Mouse (Mus musculus): Measurements from ENCODE around the gene Lmx1b. TPM values are rescaled to one million over a fixed set of nuclear protein-coding genes. Genes with fewer than 3 reads are reported as not detected.

The Lmx1b gene
- polyA plus RNA-seq, 1 experiment from 2014 or later, result 0.06 TPM

DNA sequence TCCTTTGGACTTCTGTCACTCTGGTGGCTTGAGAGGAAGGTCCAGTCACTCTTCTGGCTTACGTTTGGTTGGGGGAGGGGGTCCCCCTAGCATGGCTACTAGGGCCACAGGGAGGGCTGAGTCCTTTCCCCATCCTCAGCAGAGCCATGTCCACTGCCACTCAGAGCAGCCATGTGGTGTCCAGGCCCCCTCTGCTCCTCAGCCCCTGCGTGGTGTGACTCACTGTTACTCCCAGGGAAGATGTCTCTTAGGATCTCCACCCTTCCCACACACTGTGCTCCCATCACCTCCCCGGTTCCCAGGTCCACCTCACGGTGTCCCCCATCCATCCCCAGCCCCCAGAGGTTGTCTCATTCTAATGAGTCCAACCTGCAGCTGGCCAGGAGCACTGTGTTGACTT is 24.4 kb upstream of the Lmx1b start:
- no peak for ATAC-seq (replicated peaks)
- 80% methylated on average over 4 of the region's 4 CpGs for WGBS

DNA sequence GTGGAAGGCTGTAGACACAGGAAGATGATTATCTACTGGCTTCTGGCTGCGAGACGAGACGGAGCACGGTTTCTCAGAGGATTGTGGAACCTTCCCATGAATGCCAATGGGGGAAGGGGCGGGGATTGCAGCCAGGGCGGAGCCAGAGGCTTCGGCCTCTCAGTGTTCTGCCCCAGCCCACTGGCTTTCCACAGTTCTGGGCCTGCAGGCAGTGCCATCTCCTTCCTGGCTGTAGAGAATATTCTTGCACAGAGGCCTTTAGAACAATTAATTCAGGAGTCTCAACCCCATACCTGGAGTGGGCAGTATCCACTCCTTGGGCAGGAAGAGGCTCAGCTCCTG is 18.9 kb upstream of the Lmx1b start:
- 1% methylated on average over 7 of the region's 7 CpGs for WGBS
- Histone ChIP-seq H3K27me3 (no peaks in the 10 kb centered on the region), H3K9me3 (no peaks in the 10 kb centered on the region), H3K4me3 (no peak overlapping the region), H3K36me3 (no peaks in the 10 kb centered on the region), H3K4me1 (peaks cover 4% of the 10 kb centered on the region), H3K27ac (replicated peaks) (no peak overlapping the region), H3K9ac (replicated peaks) (no peak overlapping the region), H3K4me2 (replicated peaks) (peak overlapping the region; percentile 19; the same call in 1 of the 2 replicates)
- no peak for ATAC-seq (replicated peaks)

More for the DNA sequence above, 24.4 kb upstream of the Lmx1b start:
- no peak overlapping the region for H3K4me3 ChIP-seq
- H3K9ac ChIP-seq (replicated peaks), result no peak overlapping the region
- no peaks in the 10 kb centered on the region for H3K27me3 ChIP-seq
- H3K9me3 ChIP-seq, result no peaks in the 10 kb centered on the region
- H3K27ac ChIP-seq (replicated peaks), result no peak overlapping the region
- no peak overlapping the region for H3K4me2 ChIP-seq (replicated peaks)
- H3K4me1 ChIP-seq, result peaks cover 14% of the 10 kb centered on the region; the same call in 1 of the 2 replicates
- H3K36me3 ChIP-seq, result no peaks in the 10 kb centered on the region

DNA sequence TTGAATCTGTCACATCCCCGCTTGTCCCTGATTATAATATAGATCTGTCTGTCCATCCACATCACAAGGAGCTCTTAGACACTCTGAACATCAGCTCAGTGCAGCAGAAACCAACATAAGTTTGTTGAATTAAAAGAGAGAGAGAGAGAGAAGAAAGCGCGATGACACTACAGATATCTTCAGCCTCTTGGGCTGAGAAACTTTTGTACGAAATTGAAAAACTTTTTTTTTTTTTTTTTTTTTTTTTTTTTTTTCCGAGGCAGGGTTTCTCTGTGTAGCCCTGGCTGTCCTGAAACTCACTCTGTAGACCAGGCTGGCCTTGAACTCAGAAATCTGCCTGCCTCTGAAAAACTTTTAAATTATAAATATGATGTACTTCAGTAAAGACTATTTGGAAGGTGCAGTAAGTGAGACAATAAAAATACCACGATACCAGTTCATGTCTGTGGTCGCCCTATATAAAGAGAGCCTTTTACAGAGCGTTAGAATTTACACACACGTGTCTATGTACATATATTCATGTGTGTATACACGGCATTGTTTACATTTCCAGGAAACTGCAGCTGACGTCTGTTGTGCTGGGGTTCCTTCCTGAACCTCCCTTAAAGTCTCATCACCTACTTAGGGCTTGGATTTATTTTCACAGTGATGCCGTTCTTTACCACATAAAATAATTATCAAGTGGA is 18.4 kb upstream of the Lmx1b start:
- Histone ChIP-seq H3K9ac (replicated peaks) (no peak overlapping the region), H3K36me3 (no peaks in the 10 kb centered on the region), H3K27me3 (no peaks in the 10 kb centered on the region), H3K4me1 (peaks cover 4% of the 10 kb centered on the region), H3K9me3 (no peaks in the 10 kb centered on the region), H3K27ac (replicated peaks) (no peak overlapping the region), H3K4me2 (replicated peaks) (peak overlapping the region; percentile 19; the same call in 1 of the 2 replicates), H3K4me3 (no peak overlapping the region)
- 46% methylated on average over 12 of the region's 12 CpGs for WGBS
- ATAC-seq (replicated peaks), result no peak

DNA sequence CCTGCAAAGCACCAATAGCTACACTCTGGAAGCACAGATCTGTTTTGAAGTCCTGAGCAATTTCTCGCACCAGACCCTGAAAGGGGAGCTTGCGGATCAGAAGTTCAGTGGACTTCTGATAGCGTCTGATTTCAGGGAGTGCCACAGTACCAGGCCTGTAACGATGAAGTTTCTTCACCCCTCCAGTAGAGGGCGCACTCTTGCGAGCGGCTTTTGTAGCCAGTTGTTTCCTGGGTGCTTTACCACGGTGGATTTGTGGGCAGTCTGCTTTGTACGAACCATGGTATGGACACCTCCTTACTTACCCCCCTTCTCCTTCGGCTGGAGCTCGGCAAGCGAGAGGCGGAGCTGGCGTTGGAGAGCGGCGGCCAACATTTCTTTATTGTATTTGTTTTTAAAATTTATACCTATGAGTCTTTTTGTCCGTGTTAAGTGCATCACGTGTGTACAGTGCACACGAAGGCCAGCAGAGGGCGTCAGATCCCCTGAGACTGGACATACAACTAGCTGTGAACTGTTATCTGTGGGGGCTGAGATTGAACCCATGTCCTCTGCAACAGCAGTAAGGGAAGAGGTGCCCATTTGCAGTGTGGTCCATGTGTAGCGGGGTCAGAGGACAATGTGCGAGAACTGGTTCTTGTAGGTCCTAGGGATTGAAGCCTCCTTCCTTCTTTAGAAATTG is 12.3 kb upstream of the Lmx1b start:
- peaks cover 20% of the 10 kb centered on the region for H3K27me3 ChIP-seq
- ATAC-seq (replicated peaks), result no peak
- H3K27ac ChIP-seq (replicated peaks), result no peak overlapping the region
- H3K9ac ChIP-seq (replicated peaks), result no peak overlapping the region
- no peaks in the 10 kb centered on the region for H3K36me3 ChIP-seq
- no peak overlapping the region for H3K4me2 ChIP-seq (replicated peaks)
- H3K4me3 ChIP-seq, result no peak overlapping the region
- 81% methylated on average over 22 of the region's 22 CpGs for WGBS
- no peaks in the 10 kb centered on the region for H3K9me3 ChIP-seq
- H3K4me1 ChIP-seq, result no peaks in the 10 kb centered on the region

DNA sequence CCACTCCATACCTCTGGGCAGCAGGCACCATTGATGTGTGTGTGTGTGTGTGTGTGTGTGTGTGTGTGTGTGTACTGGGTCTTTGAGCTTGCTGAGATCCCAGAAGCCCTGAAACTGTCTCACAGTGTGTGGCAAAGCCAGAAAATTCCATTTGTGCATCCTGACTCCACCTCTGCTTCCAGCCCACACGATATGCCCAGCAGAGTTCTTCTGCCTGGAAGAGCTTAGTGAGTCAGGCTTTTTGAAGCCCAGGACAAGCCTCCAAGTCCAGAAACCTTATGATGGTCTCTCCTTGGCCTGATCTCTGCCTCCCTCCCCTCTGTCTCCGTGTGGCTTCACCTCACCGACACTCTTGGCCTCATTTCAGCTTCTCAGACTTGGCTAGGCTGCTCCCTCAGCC is 9.1 kb upstream of the Lmx1b start:
- no peak overlapping the region for H3K4me3 ChIP-seq
- no peak for ATAC-seq (replicated peaks)
- no peaks in the 10 kb centered on the region for H3K36me3 ChIP-seq
- 43% methylated on average over 3 of the region's 3 CpGs for WGBS
- H3K27ac ChIP-seq (replicated peaks), result no peak overlapping the region
- H3K4me1 ChIP-seq, result no peaks in the 10 kb centered on the region
- H3K4me2 ChIP-seq (replicated peaks), result no peak overlapping the region
- H3K27me3 ChIP-seq, result peaks cover 53% of the 10 kb centered on the region
- no peaks in the 10 kb centered on the region for H3K9me3 ChIP-seq
- H3K9ac ChIP-seq (replicated peaks), result no peak overlapping the region

DNA sequence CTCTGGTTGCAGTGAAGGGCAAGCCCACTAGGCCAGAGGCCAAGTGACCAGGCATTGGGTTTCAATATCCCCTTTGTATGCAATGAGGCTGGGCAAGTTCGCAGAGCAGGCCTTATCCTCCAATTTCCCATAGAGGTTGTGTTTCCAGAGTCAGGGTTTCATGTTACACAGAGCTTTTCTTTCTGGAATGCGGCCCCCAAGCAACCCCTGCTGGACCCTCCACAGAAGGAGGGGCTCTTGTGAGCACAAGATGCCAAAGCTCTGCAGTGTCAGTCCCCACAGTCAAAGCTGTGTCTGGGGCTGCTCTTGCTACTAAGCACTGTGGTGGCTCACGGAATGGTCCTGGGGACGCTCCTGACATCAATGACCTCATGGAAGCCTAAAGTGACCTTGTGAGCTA is 8.6 kb upstream of the Lmx1b start:
- Histone ChIP-seq H3K4me2 (replicated peaks) (no peak overlapping the region), H3K27me3 (peaks cover 58% of the 10 kb centered on the region), H3K4me1 (no peaks in the 10 kb centered on the region), H3K9me3 (no peaks in the 10 kb centered on the region), H3K27ac (replicated peaks) (no peak overlapping the region), H3K9ac (replicated peaks) (no peak overlapping the region), H3K36me3 (no peaks in the 10 kb centered on the region), H3K4me3 (no peak overlapping the region)
- no peak for ATAC-seq (replicated peaks)
- 13% methylated on average over 4 of the region's 4 CpGs for WGBS

DNA sequence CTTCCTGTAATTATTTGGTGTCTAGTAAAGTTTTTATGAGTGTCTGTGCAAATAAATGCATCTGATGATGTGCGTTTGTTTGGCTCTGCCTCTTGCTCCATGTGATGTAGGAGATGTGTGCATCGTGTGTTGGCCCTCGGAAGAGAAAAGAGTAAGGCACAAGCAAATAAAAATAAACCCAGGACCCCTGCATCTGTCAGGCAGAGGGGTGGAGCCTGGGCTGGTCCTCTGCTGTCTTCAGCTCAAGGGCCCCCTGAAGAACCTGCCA is 5.9 kb upstream of the Lmx1b start:
- no peak overlapping the region for H3K4me2 ChIP-seq (replicated peaks)
- H3K27ac ChIP-seq (replicated peaks), result no peak overlapping the region
- H3K4me1 ChIP-seq, result peaks cover 12% of the 10 kb centered on the region
- no peaks in the 10 kb centered on the region for H3K36me3 ChIP-seq
- H3K4me3 ChIP-seq, result no peak overlapping the region
- no peak overlapping the region for H3K9ac ChIP-seq (replicated peaks)
- no peaks in the 10 kb centered on the region for H3K9me3 ChIP-seq
- peaks cover 85% of the 10 kb centered on the region for H3K27me3 ChIP-seq
- ATAC-seq (replicated peaks), result no peak
- 2% methylated on average over 3 of the region's 3 CpGs for WGBS

DNA sequence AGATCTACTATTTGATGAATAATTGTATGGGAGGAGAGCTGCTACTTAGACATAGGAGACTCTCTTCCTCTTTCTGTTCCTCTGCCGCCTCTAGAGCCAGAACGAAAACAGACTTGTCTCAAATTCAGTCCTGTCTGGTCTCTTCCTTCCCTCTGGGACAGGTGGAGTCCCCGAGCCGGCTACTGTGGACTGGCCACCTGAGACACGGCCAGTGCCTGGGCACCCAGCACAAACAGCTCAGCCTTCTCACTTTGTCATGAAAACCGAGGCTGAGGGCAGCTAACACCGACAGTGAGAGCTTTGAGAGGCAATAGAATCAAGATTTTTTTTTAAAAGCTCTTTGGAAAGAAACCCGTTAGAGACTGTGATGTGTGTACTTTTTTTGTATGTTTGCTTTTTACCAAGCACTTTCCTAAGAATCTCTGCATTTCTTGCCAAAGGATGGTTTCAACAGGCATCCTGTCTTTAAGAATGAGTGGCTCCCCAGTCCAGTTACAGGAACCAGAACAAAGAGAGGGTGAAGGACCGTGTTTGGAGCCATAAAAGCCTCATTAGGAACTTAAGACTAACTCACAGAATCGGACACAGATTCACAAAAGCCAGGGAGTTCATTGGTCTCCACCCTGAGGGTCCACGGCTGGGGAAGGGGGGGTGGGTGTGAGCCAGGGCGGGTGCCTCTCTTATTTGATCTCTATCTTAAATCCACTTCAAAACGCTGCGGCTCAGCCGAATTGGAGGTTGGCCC is 5.4 kb upstream of the Lmx1b start:
- Histone ChIP-seq H3K27ac (replicated peaks) (no peak overlapping the region), H3K36me3 (no peaks in the 10 kb centered on the region), H3K4me1 (peaks cover 16% of the 10 kb centered on the region), H3K9me3 (no peaks in the 10 kb centered on the region), H3K4me2 (replicated peaks) (no peak overlapping the region), H3K4me3 (no peak overlapping the region), H3K27me3 (peaks cover 87% of the 10 kb centered on the region), H3K9ac (replicated peaks) (no peak overlapping the region)
- WGBS, result 3% methylated on average over 15 of the region's 15 CpGs
- ATAC-seq (replicated peaks), result no peak

DNA sequence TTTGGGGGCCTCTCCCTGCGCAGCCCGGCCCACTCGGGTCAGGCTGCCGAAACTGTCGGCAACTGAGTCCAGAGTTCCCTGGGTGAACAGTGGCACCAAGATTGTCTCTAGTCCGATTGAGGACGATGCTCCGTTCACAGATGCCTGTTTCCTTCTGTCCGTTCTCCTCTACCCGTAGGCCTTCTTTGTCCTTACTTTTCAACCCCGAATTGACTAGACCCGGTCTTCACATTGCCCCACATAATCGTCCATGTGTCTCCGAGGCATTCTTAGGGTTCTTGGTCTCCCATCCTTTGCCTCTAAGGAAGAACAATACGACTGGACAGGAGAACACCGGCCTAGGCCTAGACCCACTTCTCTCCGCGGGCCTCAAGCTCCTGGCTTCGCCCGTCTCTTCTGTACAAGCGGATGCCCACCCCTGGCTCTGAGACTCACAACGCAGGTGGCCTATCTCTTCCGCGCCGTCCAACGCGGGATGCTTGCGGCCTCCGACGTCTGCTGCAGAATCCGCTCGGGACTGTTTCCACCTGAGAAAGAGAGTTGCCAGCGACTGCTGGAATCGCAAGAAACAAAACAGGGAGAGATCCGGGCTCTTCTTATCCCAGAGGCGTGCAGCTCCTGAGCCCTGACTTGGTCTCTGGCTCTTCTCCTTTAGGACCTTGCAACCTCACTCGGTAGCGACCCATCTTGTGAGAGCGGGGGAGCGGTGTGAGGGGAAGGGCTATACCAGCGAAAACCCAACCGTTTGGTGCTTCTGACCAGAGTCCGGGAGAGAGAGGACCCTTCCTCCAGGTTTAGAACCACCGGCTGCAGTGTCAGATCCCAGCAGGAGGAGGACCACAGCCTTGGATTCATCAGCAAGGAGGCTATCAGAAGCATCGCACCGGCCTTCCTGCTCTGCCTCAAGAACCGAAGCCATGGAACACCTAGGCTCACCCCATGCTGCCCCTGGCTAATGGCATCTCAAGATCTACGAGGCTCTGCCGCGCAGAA is 3.7 kb upstream of the Lmx1b start:
- Histone ChIP-seq H3K9ac (replicated peaks) (no peak overlapping the region), H3K4me3 (no peak overlapping the region)

DNA sequence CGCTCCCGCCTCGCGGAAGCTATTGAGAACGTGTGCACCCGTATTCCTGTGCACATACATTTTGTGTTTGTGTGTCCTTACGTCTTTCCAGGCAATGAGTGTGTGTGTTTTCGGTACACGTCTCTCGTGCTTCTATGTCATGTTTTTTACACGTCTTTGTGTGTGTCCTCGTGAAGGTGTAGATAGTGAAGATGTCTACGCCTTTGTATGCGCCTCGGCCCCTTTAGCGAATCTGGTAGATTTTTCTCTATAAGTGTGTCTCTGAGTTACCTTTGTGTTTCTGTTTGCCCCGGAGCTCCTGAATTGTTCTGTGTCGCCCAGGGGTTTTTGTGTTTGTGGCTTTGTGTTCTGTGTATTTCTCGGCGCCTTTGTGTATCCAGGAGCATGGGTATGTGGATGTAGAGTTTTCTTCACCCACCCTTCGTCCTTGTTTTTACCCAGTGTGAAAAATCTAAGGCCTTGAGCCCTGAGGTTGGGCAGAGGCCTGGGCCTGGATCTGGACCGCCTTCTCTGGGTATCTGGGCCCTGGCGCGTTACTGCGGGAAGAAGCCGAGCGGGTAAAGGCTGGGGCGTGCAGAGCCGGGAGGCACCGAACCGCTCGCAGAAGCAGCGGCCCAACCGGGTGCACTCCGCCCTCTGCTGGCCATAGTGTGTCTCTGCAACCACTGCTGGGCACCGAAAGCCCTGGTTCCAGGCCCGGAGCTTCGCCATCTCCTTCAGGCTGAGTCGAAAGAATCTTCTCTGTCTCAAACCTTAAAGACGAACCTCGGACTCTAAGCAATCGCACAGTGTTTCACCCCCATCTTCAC is 2.5 kb upstream of the Lmx1b start:
- peaks cover 31% of the 10 kb centered on the region for H3K4me1 ChIP-seq
- H3K4me3 ChIP-seq, result no peak overlapping the region
- 1% methylated on average over 42 of the region's 42 CpGs for WGBS
- H3K27ac ChIP-seq (replicated peaks), result no peak overlapping the region
- H3K4me2 ChIP-seq (replicated peaks), result no peak overlapping the region
- no peaks in the 10 kb centered on the region for H3K9me3 ChIP-seq
- peaks cover 100% of the 10 kb centered on the region for H3K27me3 ChIP-seq
- H3K36me3 ChIP-seq, result no peaks in the 10 kb centered on the region
- H3K9ac ChIP-seq (replicated peaks), result no peak overlapping the region
- peak; percentile 42; the same call in 1 of the 2 replicates for ATAC-seq (replicated peaks)

More for the DNA sequence above, 3.7 kb upstream of the Lmx1b start:
- no peak overlapping the region for H3K4me2 ChIP-seq (replicated peaks)
- H3K4me1 ChIP-seq, result peaks cover 31% of the 10 kb centered on the region
- H3K36me3 ChIP-seq, result no peaks in the 10 kb centered on the region
- H3K27ac ChIP-seq (replicated peaks), result no peak overlapping the region
- WGBS, result 8% methylated on average over 50 of the region's 50 CpGs
- no peaks in the 10 kb centered on the region for H3K9me3 ChIP-seq
- no peak for ATAC-seq (replicated peaks)
- peaks cover 97% of the 10 kb centered on the region for H3K27me3 ChIP-seq

DNA sequence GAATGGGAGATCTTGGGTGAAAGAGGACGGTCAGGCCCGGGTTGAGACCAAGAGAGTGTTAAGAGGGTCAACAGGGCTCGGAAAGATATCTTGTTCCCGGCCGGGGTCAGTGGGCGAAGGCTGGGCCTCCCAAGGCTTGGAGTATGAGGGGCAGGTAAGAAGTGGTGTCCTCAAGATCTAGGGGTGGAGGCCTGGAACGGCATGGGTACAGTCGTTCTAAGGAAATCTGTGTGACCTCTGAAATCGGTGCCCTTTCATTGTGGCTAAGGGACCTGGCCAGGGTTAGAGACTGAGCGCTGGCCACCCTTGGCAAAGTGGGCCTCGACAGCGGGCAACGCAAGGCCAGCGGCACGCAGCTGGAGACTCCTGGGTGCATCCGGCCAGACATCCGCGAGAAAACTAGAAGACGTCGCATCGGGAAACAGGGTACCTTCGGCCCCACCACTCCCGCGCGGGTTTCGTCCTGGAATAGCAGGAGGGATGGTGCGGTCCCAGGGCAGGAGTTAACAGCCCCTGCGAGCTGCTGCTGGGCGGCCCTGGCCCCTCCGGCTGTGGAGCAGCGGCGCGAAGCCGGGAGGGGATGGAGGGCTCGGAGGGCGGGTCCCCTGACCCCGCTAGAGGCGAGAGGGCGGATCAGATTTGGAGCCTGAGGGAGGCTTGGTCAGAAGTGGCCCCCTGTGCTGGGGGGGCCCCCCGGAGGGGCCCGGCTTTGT is 1.7 kb upstream of the Lmx1b start:
- Histone ChIP-seq H3K36me3 (no peaks in the 10 kb centered on the region), H3K4me2 (replicated peaks) (no peak overlapping the region), H3K27me3 (peaks cover 100% of the 10 kb centered on the region), H3K4me3 (no peak overlapping the region), H3K9ac (replicated peaks) (no peak overlapping the region), H3K27ac (replicated peaks) (no peak overlapping the region), H3K4me1 (peaks cover 31% of the 10 kb centered on the region), H3K9me3 (no peaks in the 10 kb centered on the region)
- no peak for ATAC-seq (replicated peaks)
- 1% methylated on average over 41 of the region's 41 CpGs for WGBS
